Mouse (Mus musculus): ENCODE measurements around the gene Abhd6. TPM values are rescaled to one million over a fixed set of nuclear protein-coding genes. Genes with fewer than 3 reads are reported as not detected.

Abhd6 gene
- polyA plus RNA-seq, 2 experiments, result 3.4 to 9.2 TPM

GRCm38 (mm10) chr14:8049334-8049733, 46.6 kb downstream of the Abhd6 start:
- Histone ChIP-seq H3K9ac (replicated peaks) (no peak overlapping the region), H3K27me3 (ENCODE audit: control insufficient read depth, insufficient read depth, low read length) (no peaks in the 10 kb centered on the region), H3K4me3 (ENCODE audit: insufficient read depth in 1 of 2, low read depth in 2 of 2, low read length in 2 of 2) (no peak overlapping the region), H3K4me1 (replicated peaks; ENCODE audit: control insufficient read depth in 2 of 2, insufficient read depth in 2 of 2, low read length in 1 of 2) (no peaks in the 10 kb centered on the region), H3K4me2 (ENCODE audit: low read depth) (no peak overlapping the region), H3K27ac (no peak overlapping the region), H3K36me3 (replicated peaks; ENCODE audit: control insufficient read depth, insufficient read depth, low read depth) (no peaks in the 10 kb centered on the region), H3K9me3 (ENCODE audit: control insufficient read depth, low read length) (no peaks in the 10 kb centered on the region)
- WGBS (ENCODE audit: insufficient replicate concordance), result 69% methylated on average over 10 of the region's 10 CpGs
- DNase-seq (ENCODE audit: low read depth in 3 of 3, low spot score in 3 of 3), result no peak
- TF ChIP-seq EP300 (IDR thresholded peaks at IDR 0.05; ENCODE audit: low read depth) (no peak), CTCF (IDR thresholded peaks at IDR 0.05; ENCODE audit: low read depth) (no peak)
- ATAC-seq (ENCODE audit: insufficient read depth), result no peak

- DNase-seq (ENCODE audit: low read depth in 3 of 3, low spot score in 3 of 3), result no peak
- Histone ChIP-seq H3K4me3 (ENCODE audit: insufficient read depth in 1 of 2, low read depth in 2 of 2, low read length in 2 of 2) (no peak overlapping the region), H3K27ac (no peak overlapping the region), H3K4me1 (replicated peaks; ENCODE audit: control insufficient read depth in 2 of 2, insufficient read depth in 2 of 2, low read length in 1 of 2) (no peaks in the 10 kb centered on the region), H3K9ac (replicated peaks) (no peak overlapping the region), H3K9me3 (ENCODE audit: control insufficient read depth, low read length) (no peaks in the 10 kb centered on the region), H3K27me3 (ENCODE audit: control insufficient read depth, insufficient read depth, low read length) (no peaks in the 10 kb centered on the region), H3K36me3 (replicated peaks; ENCODE audit: control insufficient read depth, insufficient read depth, low read depth) (no peaks in the 10 kb centered on the region), H3K4me2 (ENCODE audit: low read depth) (no peak overlapping the region)
- WGBS (ENCODE audit: insufficient replicate concordance), result 68% methylated on average over 2 of the region's 2 CpGs
- TF ChIP-seq EP300 (IDR thresholded peaks at IDR 0.05; ENCODE audit: low read depth), result no peak
- TF ChIP-seq CTCF (IDR thresholded peaks at IDR 0.05; ENCODE audit: low read depth), result no peak
- ATAC-seq (ENCODE audit: insufficient read depth), result no peak
Observed at GRCm38 (mm10) chr14:8051869-8052268, 49.2 kb downstream of the Abhd6 start.

GRCm38 (mm10) chr14:8052661-8053060, 50.0 kb downstream of the Abhd6 start:
- ATAC-seq (ENCODE audit: insufficient read depth), result no peak
- Histone ChIP-seq H3K4me1 (replicated peaks; ENCODE audit: control insufficient read depth in 2 of 2, insufficient read depth in 2 of 2, low read length in 1 of 2) (no peaks in the 10 kb centered on the region), H3K9me3 (ENCODE audit: control insufficient read depth, low read length) (no peaks in the 10 kb centered on the region), H3K4me2 (ENCODE audit: low read depth) (no peak overlapping the region), H3K27ac (no peak overlapping the region), H3K36me3 (replicated peaks; ENCODE audit: control insufficient read depth, insufficient read depth, low read depth) (no peaks in the 10 kb centered on the region), H3K27me3 (ENCODE audit: control insufficient read depth, insufficient read depth, low read length) (no peaks in the 10 kb centered on the region), H3K9ac (replicated peaks) (no peak overlapping the region), H3K4me3 (ENCODE audit: insufficient read depth in 1 of 2, low read depth in 2 of 2, low read length in 2 of 2) (no peak overlapping the region)
- DNase-seq (ENCODE audit: low read depth in 3 of 3, low spot score in 3 of 3), result no peak
- no peak for TF ChIP-seq EP300 (IDR thresholded peaks at IDR 0.05; ENCODE audit: low read depth)
- TF ChIP-seq CTCF (IDR thresholded peaks at IDR 0.05; ENCODE audit: low read depth), result no peak
- 85% methylated on average over 7 of the region's 7 CpGs for WGBS (ENCODE audit: insufficient replicate concordance)

- Histone ChIP-seq H3K27me3 (ENCODE audit: control insufficient read depth, insufficient read depth, low read length) (no peaks in the 10 kb centered on the region), H3K36me3 (replicated peaks; ENCODE audit: control insufficient read depth, insufficient read depth, low read depth) (no peaks in the 10 kb centered on the region), H3K4me2 (ENCODE audit: low read depth) (no peak overlapping the region), H3K9me3 (ENCODE audit: control insufficient read depth, low read length) (no peaks in the 10 kb centered on the region), H3K27ac (no peak overlapping the region), H3K9ac (replicated peaks) (no peak overlapping the region), H3K4me3 (ENCODE audit: insufficient read depth in 1 of 2, low read depth in 2 of 2, low read length in 2 of 2) (no peak overlapping the region), H3K4me1 (replicated peaks; ENCODE audit: control insufficient read depth in 2 of 2, insufficient read depth in 2 of 2, low read length in 1 of 2) (no peaks in the 10 kb centered on the region)
- DNase-seq (ENCODE audit: low read depth in 3 of 3, low spot score in 3 of 3), result no peak
- 59% methylated on average over 17 of the region's 17 CpGs for WGBS (ENCODE audit: insufficient replicate concordance)
- TF ChIP-seq CTCF (IDR thresholded peaks at IDR 0.05; ENCODE audit: low read depth) (no peak), EP300 (IDR thresholded peaks at IDR 0.05; ENCODE audit: low read depth) (no peak)
- ATAC-seq (ENCODE audit: insufficient read depth), result no peak
Observed at GRCm38 (mm10) chr14:8054310-8055102, 51.8 kb downstream of the Abhd6 start.

- no peaks in the 10 kb centered on the region for H3K36me3 ChIP-seq (replicated peaks; ENCODE audit: control insufficient read depth, insufficient read depth, low read depth)
- no peak overlapping the region for H3K4me2 ChIP-seq (ENCODE audit: low read depth)
- DNase-seq (ENCODE audit: low read depth in 3 of 3, low spot score in 3 of 3), result no peak
- no peak overlapping the region for H3K9ac ChIP-seq (replicated peaks)
- TF ChIP-seq EP300 (IDR thresholded peaks at IDR 0.05; ENCODE audit: low read depth), result no peak
- TF ChIP-seq CTCF (IDR thresholded peaks at IDR 0.05; ENCODE audit: low read depth), result no peak
- 72% methylated on average over 5 of the region's 5 CpGs for WGBS (ENCODE audit: insufficient replicate concordance)
- no peaks in the 10 kb centered on the region for H3K4me1 ChIP-seq (replicated peaks; ENCODE audit: control insufficient read depth in 2 of 2, insufficient read depth in 2 of 2, low read length in 1 of 2)
- no peak overlapping the region for H3K27ac ChIP-seq
- H3K9me3 ChIP-seq (ENCODE audit: control insufficient read depth, low read length), result no peaks in the 10 kb centered on the region
- no peak for ATAC-seq (ENCODE audit: insufficient read depth)
- H3K4me3 ChIP-seq (ENCODE audit: insufficient read depth in 1 of 2, low read depth in 2 of 2, low read length in 2 of 2), result no peak overlapping the region
- H3K27me3 ChIP-seq (ENCODE audit: control insufficient read depth, insufficient read depth, low read length), result no peaks in the 10 kb centered on the region
Observed at GRCm38 (mm10) chr14:8056076-8056475, 53.4 kb downstream of the Abhd6 start.

All from liver, embryonic 14.5 days (tissue).